Mouse (Mus musculus): ENCODE measurements at regions not wholly inside any gene's neighbourhood (a gene's known extent, or its start where the extent isn't known, plus 50 kb on each side); places are given as distances from the start of the nearest gene placed in this dataset.

- peak; percentile 61 to 64 for DNase-seq
Measured at GRCm38 (mm10) chr11:104038271-104038800, 71.8 kb downstream of the Arf2 start.

GRCm38 (mm10) chr11:104045216-104045615 is 78.7 kb downstream of the Arf2 start:
- no peak for DNase-seq

GRCm38 (mm10) chr11:104051986-104052385 is 80.7 kb upstream of the Crhr1 start:
- no peak for DNase-seq

GRCm38 (mm10) chr11:104053242-104053641 is 79.4 kb upstream of the Crhr1 start:
- DNase-seq: no peak

- no peak for DNase-seq
Measured at GRCm38 (mm10) chr11:104055941-104056340, 76.7 kb upstream of the Crhr1 start.

GRCm38 (mm10) chr11:104057046-104057445 is 75.6 kb upstream of the Crhr1 start:
- DNase-seq: no peak

- DNase-seq: no peak
Measured at GRCm38 (mm10) chr11:104058600-104058999, 74.1 kb upstream of the Crhr1 start.

- DNase-seq: no peak
Measured at GRCm38 (mm10) chr11:104059085-104059484, 73.6 kb upstream of the Crhr1 start.

- no peak for DNase-seq
Measured at GRCm38 (mm10) chr11:104061361-104061760, 71.3 kb upstream of the Crhr1 start.

- no peak for DNase-seq
Measured at GRCm38 (mm10) chr11:104065181-104065580, 67.5 kb upstream of the Crhr1 start.

- DNase-seq: no peak
Measured at GRCm38 (mm10) chr11:104072591-104073183, 60.0 kb upstream of the Crhr1 start.

- DNase-seq: no peak
Measured at GRCm38 (mm10) chr11:104074763-104075162, 57.9 kb upstream of the Crhr1 start.

GRCm38 (mm10) chr11:104075394-104075793 is 57.3 kb upstream of the Crhr1 start:
- no peak for DNase-seq

- DNase-seq: no peak
Measured at GRCm38 (mm10) chr11:104082083-104082482, 50.6 kb upstream of the Crhr1 start.

Data from cerebellum, postnatal 10 days (tissue).